Mouse (Mus musculus) kidney, embryonic 16.5 days (tissue): ENCODE measurements at regions not wholly inside any gene's neighbourhood (a gene's known extent, or its start where the extent isn't known, plus 50 kb on each side); places are given as distances from the start of the nearest gene placed in this dataset.

ENCODE experiments used
- ATAC-seq: fragments of 200-750 bp; cut with Nextera tagmentation; 2 replicates; pipeline ENCODE4 v1.8.0; 2017; ENCODE audit warnings: moderate TSS enrichment; ENCODE audit not compliant: low FRiP score, low TSS enrichment
- H3K27ac ChIP-seq: fragments of 300-500 bp; sonication (generic); 2 replicates; pipeline ENCODE4 v1.5.1; 2014; ENCODE audit warnings: low read length
- H3K27me3 ChIP-seq: fragments of 300-500 bp; sonication (generic); 2 replicates; pipeline ENCODE4 v1.6.1; 2014; ENCODE audit warnings: low read length, control low read depth, mixed read lengths; ENCODE audit not compliant: insufficient read depth
- H3K36me3 ChIP-seq: fragments of 300-500 bp; sonication (generic); 2 replicates; pipeline ENCODE4 v1.6.1; 2014; ENCODE audit warnings: low read length, control low read depth, mixed read lengths; ENCODE audit not compliant: insufficient read depth
- H3K4me1 ChIP-seq: fragments of 300-500 bp; sonication (generic); 2 replicates; pipeline ENCODE4 v1.6.1; 2014; ENCODE audit warnings: low read length, control low read depth, mixed read lengths; ENCODE audit not compliant: insufficient read depth
- H3K4me2 ChIP-seq: fragments of 300-500 bp; sonication (generic); replicated peaks from 2 replicates; pipeline ENCODE4 v1.6.1; 2014; ENCODE audit warnings: low read depth, low read length
- H3K4me3 ChIP-seq: fragments of 300-500 bp; sonication (generic); 2 replicates; pipeline ENCODE4 v1.5.1; 2014; ENCODE audit warnings: mild to moderate bottlenecking, low read length
- H3K9ac ChIP-seq: fragments of 300-500 bp; sonication (generic); replicated peaks from 2 replicates; pipeline ENCODE4 v1.6.1; 2014; ENCODE audit warnings: low read length
- H3K9me3 ChIP-seq: fragments of 300-500 bp; sonication (generic); 2 replicates; pipeline ENCODE4 v1.6.1; 2016; ENCODE audit warnings: low read length, control low read depth
- WGBS: fragments of 180-500 bp; shearing (Covaris S2); extraction: QIAGEN DNeasy Blood & Tissue Kit; methylation state at CpG from one replicate; pipeline ENCODE4 v1.1.7; 2014; 5-methylcytosine and 5-hydroxymethylcytosine counted together

DNA sequence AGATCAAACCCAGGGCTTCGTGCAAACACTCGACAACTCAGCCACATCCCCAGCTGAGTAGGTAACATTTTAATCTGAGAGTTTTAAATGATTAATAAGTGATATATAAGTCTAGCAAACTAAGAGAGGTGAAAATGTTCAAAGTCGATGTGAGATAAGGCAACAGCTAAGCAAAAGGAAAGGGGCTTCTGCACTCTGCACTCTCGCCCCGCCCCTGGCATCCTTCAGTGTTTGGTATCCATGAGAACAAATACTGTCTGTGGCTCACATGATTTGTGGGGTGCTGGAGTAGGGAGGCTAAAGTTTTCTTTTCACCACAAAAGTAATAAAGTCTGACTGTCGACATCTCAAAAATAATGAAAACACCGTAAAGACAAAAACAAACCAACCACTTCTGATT, 284.2 kb upstream of the Klf3 start:
- Histone ChIP-seq H3K27me3 (no peaks in the 10 kb centered on the region), H3K4me1 (peaks cover 15% of the 10 kb centered on the region; the same call in 1 of the 2 replicates), H3K27ac (no peak overlapping the region), H3K4me2 (no peak overlapping the region), H3K9me3 (no peaks in the 10 kb centered on the region), H3K9ac (no peak overlapping the region), H3K4me3 (no peak overlapping the region), H3K36me3 (no peaks in the 10 kb centered on the region)
- WGBS, result 57% methylated on average over 7 of the region's 7 CpGs
- ATAC-seq, result no peak

DNA sequence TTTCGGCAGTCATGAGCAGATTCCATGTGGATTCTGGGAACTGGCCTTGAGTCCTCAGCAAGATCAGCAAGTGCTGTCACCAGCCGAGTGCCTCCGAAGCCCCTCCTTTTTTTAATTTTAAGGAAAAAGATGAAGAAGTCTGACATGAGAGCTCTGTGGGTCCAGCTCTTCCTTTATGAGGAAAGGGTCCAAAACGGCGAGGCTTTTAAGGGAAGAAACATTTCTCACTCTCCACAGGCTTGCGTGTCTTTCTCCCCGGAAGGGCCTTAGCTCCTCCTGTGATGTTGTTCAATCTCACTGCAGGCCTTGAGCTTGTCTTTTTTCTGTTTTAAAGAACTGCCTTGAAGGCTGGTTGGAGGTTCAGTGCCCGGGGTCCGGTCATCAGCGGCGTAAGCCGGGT, 283.5 kb upstream of the Klf3 start:
- no peaks in the 10 kb centered on the region for H3K27me3 ChIP-seq

DNA sequence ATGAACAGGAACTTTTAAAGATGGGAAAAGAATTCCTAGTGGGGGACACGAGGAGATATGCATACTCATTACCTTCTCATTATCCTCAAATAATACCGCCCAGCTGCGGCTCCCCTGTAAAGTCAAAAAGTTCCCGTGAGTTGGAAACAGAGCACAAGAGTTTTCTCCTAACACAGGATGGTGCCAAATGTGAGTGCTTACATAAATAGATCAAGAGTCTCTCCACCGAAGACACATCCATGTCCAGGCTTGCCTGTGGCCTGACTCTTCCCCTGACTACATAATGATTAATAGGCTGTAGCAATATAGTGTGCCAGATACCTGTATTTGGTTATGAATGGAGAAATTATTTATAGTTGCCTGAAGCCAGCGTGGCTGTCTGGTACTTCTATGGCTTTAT, 281.8 kb upstream of the Klf3 start:
- no peaks in the 10 kb centered on the region for H3K27me3 ChIP-seq
- H3K4me3 ChIP-seq, result no peak overlapping the region
- no peak overlapping the region for H3K4me2 ChIP-seq
- H3K36me3 ChIP-seq, result no peaks in the 10 kb centered on the region
- no peaks in the 10 kb centered on the region for H3K9me3 ChIP-seq
- WGBS, result 78% methylated on average over 6 of the region's 6 CpGs
- no peak overlapping the region for H3K27ac ChIP-seq
- no peak overlapping the region for H3K9ac ChIP-seq
- peaks cover 15% of the 10 kb centered on the region; the same call in 1 of the 2 replicates for H3K4me1 ChIP-seq
- no peak for ATAC-seq

More for the DNA sequence above, 283.5 kb upstream of the Klf3 start:
- Histone ChIP-seq H3K9me3 (no peaks in the 10 kb centered on the region), H3K4me3 (no peak overlapping the region), H3K27ac (no peak overlapping the region), H3K4me1 (peaks cover 15% of the 10 kb centered on the region; the same call in 1 of the 2 replicates), H3K9ac (no peak overlapping the region), H3K4me2 (no peak overlapping the region), H3K36me3 (no peaks in the 10 kb centered on the region)
- WGBS, result 84% methylated on average over 12 of the region's 12 CpGs
- no peak for ATAC-seq

DNA sequence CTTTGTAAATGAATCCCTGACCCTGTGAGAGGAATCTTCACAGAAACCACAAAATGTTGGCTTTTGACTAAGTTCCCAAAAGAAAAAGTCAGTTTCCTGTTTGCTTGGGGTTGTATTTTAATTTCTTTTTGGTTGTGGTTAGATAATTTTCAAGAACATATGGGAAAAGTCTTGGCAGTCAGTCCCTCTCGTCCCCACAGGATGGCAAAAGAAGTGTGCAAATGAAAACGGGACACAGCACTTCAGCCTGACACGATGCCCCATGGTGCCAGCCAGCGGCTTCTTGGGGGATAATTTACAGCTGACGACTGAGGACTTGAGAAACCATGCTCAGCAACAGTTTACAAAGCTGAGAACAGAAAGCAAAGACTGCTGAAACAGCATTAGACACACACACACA, 281.2 kb upstream of the Klf3 start:
- no peaks in the 10 kb centered on the region for H3K9me3 ChIP-seq
- no peak overlapping the region for H3K4me3 ChIP-seq
- ATAC-seq, result no peak
- WGBS, result 19% methylated on average over 5 of the region's 5 CpGs
- peak overlapping the region; percentile 35; the same call in 1 of the 2 replicates for H3K9ac ChIP-seq
- no peak overlapping the region for H3K4me2 ChIP-seq
- H3K4me1 ChIP-seq, result peaks cover 15% of the 10 kb centered on the region; the same call in 1 of the 2 replicates
- H3K36me3 ChIP-seq, result no peaks in the 10 kb centered on the region
- no peaks in the 10 kb centered on the region for H3K27me3 ChIP-seq
- H3K27ac ChIP-seq, result no peak overlapping the region

DNA sequence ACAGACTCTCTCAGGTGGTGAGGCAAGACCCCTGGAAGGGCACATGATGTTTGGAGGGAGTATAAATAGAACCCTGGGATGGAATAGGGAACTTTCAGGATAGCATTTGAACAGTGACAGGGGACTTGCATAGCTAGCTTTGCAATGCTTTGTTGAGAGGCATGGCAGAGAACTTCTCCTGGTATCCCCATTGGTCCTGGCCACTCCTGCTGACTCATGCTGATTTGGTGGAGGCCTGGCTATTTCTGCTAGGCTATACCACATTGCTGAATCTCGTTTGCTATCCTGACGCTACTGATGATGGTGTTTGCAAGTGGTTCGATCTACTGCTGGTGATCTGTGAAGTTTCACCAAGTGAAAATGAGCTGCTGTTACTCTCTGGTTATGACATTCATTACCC, 276.7 kb upstream of the Klf3 start:
- Histone ChIP-seq H3K27me3 (no peaks in the 10 kb centered on the region), H3K36me3 (no peaks in the 10 kb centered on the region), H3K4me1 (0 out of 2 replicates have a peak, but pooled peaks cover 7% of the 10 kb centered on the region), H3K9me3 (no peaks in the 10 kb centered on the region), H3K4me2 (no peak overlapping the region), H3K27ac (no peak overlapping the region), H3K9ac (no peak overlapping the region), H3K4me3 (no peak overlapping the region)
- no peak for ATAC-seq
- WGBS, result 85% methylated on average over 3 of the region's 3 CpGs

DNA sequence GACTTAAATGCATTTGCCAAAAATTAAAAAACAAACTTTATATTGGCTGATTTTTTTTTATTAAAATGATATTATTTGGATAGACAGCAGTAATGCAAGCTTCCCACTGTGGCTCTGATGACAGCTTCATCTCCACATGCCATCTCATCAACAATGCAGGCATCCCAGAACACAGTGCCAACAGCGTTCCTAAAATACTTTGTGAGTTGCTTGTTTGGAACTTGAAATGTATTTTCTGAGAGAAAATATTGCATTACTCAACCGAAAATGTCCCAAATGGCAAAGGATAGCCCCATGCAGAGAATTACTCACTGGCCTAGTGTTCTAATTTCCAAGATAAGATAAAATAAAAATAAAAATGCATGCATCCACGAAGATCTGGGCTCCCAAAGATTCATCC, 275.2 kb upstream of the Klf3 start:
- H3K27ac ChIP-seq, result no peak overlapping the region
- 70% methylated on average over 3 of the region's 3 CpGs for WGBS
- H3K36me3 ChIP-seq, result no peaks in the 10 kb centered on the region
- H3K4me3 ChIP-seq, result no peak overlapping the region
- H3K27me3 ChIP-seq, result no peaks in the 10 kb centered on the region
- no peak for ATAC-seq
- H3K4me2 ChIP-seq, result no peak overlapping the region
- peaks cover 5% of the 10 kb centered on the region; the same call in 1 of the 2 replicates for H3K9me3 ChIP-seq
- no peak overlapping the region for H3K9ac ChIP-seq
- no peaks in the 10 kb centered on the region for H3K4me1 ChIP-seq

DNA sequence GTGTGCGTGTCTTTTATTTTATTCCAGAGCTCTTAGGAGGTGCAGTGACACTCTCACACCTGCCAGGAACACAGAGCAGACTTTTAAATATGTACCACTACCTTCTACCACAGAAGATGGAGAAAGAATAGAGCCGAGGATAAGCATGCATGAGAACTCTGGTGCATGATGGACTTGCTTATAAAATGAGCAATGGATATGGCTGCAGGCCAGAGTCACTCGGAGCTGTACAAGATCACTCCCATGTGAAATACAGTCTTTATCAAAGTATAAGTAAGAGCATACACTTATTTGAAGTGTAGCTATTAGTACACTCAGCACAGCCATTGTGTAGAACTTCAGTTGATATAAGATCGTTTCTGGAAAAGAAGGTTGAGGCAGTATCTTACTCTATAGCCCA, 268.8 kb upstream of the Klf3 start:
- peaks cover 11% of the 10 kb centered on the region; the same call in 1 of the 2 replicates for H3K4me1 ChIP-seq
- no peak overlapping the region for H3K9ac ChIP-seq
- no peak overlapping the region for H3K27ac ChIP-seq
- H3K9me3 ChIP-seq, result peaks cover 5% of the 10 kb centered on the region; the same call in 1 of the 2 replicates
- H3K36me3 ChIP-seq, result no peaks in the 10 kb centered on the region
- H3K4me3 ChIP-seq, result no peak overlapping the region
- WGBS, result 86% methylated on average over 4 of the region's 4 CpGs
- no peaks in the 10 kb centered on the region for H3K27me3 ChIP-seq
- ATAC-seq, result no peak
- no peak overlapping the region for H3K4me2 ChIP-seq

DNA sequence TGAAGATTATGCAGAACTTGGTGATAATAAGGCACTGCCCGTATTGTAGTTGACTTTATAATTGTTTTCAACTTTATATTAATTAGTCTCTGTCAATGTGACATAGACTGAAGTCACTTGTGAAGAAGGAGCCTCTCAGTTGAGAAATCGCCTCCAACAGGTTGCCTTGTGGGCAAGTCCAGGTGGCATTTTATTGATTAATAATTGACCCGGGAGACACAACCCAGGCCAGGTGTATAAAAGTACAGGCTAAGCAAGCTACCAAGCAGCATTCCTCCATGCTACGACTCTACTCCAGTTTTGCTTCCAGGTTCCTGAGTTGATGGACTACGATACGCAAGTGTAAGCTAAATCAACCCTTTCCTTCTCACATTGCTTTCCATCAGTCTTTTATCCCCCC, 268.2 kb upstream of the Klf3 start:
- 79% methylated on average over 6 of the region's 6 CpGs for WGBS
- Histone ChIP-seq H3K27me3 (no peaks in the 10 kb centered on the region), H3K4me3 (no peak overlapping the region), H3K4me2 (no peak overlapping the region), H3K27ac (no peak overlapping the region), H3K4me1 (peaks cover 11% of the 10 kb centered on the region; the same call in 1 of the 2 replicates), H3K36me3 (no peaks in the 10 kb centered on the region), H3K9ac (no peak overlapping the region), H3K9me3 (peaks cover 5% of the 10 kb centered on the region; the same call in 1 of the 2 replicates)
- no peak for ATAC-seq

DNA sequence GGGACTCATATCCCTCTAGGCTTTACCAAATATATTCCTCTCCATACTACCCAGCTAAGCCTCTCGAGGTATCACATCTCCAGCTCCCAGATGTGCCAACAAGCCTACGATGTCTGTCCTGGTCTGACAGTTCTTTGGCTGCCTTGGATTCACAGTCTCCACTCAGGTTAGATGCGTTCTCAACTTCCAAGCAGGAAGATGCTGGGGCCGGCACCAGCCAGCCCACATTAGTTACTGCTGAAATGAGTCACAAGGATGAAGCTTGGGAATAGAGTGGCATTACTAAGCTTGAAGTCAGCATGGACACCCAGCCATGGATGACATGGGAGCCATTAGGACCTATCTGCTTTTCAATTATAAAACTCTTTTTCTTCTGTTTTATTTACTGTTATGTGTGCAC, 267.6 kb upstream of the Klf3 start:
- 94% methylated on average over 4 of the region's 4 CpGs for WGBS
- Histone ChIP-seq H3K27me3 (no peaks in the 10 kb centered on the region), H3K27ac (no peak overlapping the region), H3K36me3 (no peaks in the 10 kb centered on the region), H3K4me1 (peaks cover 11% of the 10 kb centered on the region; the same call in 1 of the 2 replicates), H3K9ac (no peak overlapping the region), H3K9me3 (peaks cover 5% of the 10 kb centered on the region; the same call in 1 of the 2 replicates), H3K4me3 (no peak overlapping the region), H3K4me2 (no peak overlapping the region)
- no peak for ATAC-seq

DNA sequence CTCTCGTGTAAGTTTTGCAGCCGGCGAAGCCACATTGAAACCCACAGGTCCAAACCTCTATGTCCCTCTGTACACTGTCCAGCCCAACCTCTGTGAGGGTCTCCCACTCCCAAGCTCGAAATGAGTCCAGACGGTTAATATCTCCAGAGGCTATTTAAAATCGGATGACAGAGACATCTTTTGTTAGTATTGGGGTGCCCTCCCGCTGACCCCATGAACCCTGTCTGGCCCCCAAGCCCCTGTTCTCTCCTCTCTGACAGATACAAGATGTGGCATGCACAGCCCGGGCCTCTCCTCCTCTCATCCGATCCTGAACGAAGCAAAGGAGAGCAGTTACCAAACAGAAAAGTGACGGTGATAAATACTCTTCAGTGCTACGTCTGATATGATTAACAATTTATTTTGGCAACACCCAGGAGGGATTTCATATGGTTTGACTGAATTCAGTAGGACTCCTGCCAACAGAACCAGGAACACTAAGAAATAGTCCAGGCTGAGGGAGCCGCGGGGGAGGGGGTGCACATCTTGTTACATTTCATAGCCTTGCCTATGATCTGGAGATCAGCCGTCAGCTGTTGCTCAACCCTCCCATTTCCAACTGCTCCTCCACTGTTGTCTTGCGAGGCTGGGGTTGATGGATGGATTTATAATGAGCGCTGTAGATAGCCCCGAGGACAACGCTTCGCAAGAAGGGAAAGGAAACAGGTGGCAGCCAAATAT, 266.6 kb upstream of the Klf3 start:
- H3K4me3 ChIP-seq, result no peak overlapping the region
- peak overlapping the region; percentile 26 for H3K4me2 ChIP-seq
- no peaks in the 10 kb centered on the region for H3K27me3 ChIP-seq
- peaks cover 11% of the 10 kb centered on the region; the same call in 1 of the 2 replicates for H3K4me1 ChIP-seq
- ATAC-seq, result peak; percentile 61; the same call in 1 of the 2 replicates
- H3K9me3 ChIP-seq, result peaks cover 5% of the 10 kb centered on the region; the same call in 1 of the 2 replicates
- H3K36me3 ChIP-seq, result no peaks in the 10 kb centered on the region
- WGBS, result 51% methylated on average over 20 of the region's 20 CpGs
- H3K9ac ChIP-seq, result no peak overlapping the region
- no peak overlapping the region for H3K27ac ChIP-seq
